Mouse (Mus musculus) lung, postnatal 25 days (tissue): ENCODE data around the gene Id2.

Experiments used
- DNase-seq: peaks from one replicate; pipeline ENCODE4 v3.0.0; 2022; ENCODE audit warnings: low spot score

Gene Id2

GRCm38 (mm10) chr12:25083260-25084178 is 13.4 kb downstream of the Id2 start:
- no peak for DNase-seq

GRCm38 (mm10) chr12:25074344-25074743 is 22.6 kb downstream of the Id2 start:
- DNase-seq, result no peak

- DNase-seq, result no peak
These were observed 23.6 kb downstream of the Id2 start for GRCm38 (mm10) chr12:25073374-25073773.

- DNase-seq, result no peak
These were observed 34.7 kb downstream of the Id2 start for GRCm38 (mm10) chr12:25062264-25062663.

GRCm38 (mm10) chr12:25060901-25061300 is 36.0 kb downstream of the Id2 start:
- no peak for DNase-seq

- DNase-seq, result no peak
These were observed 37.3 kb downstream of the Id2 start for GRCm38 (mm10) chr12:25059487-25060200.

- DNase-seq, result no peak
These were observed 42.0 kb downstream of the Id2 start for GRCm38 (mm10) chr12:25054963-25055362.

GRCm38 (mm10) chr12:25054511-25054910 is 42.4 kb downstream of the Id2 start:
- no peak for DNase-seq

- no peak for DNase-seq
These were observed 47.7 kb downstream of the Id2 start for GRCm38 (mm10) chr12:25049253-25049652.

GRCm38 (mm10) chr12:25044579-25044978 is 52.4 kb downstream of the Id2 start:
- DNase-seq, result no peak

- no peak for DNase-seq
These were observed 52.9 kb downstream of the Id2 start for GRCm38 (mm10) chr12:25044056-25044455.
